Mouse (Mus musculus) right cerebral cortex, postnatal 36 days (tissue): ENCODE measurements at regions not wholly inside any gene's neighbourhood (a gene's known extent, or its start where the extent isn't known, plus 50 kb on each side); places are given as distances from the start of the nearest gene placed in this dataset.
"Not testable (repeated sequence)": the region's sequence is repeated elsewhere in the genome, so short reads cannot be mapped to it uniquely, and the experiment has no call there.

ENCODE experiments used
- DNase-seq, 2 experiments: peaks; one replicate each; pipeline ENCODE4 v3.0.0; 2022; ENCODE audit warnings: low spot score in 2 of 2, mixed read lengths in 1 of 2

DNA sequence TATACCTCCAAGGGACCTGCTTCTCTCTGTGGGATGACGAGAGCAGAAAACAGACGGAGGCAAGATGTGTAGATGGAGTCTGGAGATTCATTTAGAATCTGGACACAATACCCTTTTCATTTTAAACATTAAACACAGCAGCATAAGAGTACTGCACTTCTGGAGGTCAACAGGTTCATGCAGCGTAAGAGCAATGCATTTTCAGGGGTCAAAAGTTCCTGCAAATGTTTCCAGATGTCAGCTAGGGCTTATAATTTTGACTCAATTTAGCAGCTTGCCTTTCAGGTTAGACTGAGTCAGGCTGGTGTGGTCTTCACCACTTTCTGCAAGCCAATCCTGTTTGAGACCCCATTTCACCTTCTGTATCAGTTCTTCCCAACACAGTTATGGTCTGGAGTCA, 277.9 kb downstream of the Hace1 start:
- no peak for DNase-seq

DNA sequence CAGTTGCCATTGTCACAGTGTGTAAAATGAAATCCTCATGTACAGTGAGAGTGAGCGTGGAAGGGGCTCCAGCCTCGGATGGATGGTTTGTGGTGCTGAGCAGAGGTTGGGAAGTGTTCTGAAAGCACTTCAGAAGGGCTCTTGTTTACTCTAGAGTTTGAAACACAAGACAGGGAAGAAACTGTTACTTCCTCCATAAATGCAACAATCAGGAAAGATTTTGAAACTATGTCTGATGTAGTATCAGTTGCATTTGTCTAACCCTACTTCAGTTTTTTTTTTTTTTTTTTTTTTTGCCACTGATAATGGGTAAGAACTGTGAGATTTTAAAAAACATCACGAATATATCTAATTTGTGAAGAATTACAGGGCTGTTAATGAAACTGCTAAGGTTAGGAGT, 281.5 kb downstream of the Hace1 start:
- DNase-seq: no peak

DNA sequence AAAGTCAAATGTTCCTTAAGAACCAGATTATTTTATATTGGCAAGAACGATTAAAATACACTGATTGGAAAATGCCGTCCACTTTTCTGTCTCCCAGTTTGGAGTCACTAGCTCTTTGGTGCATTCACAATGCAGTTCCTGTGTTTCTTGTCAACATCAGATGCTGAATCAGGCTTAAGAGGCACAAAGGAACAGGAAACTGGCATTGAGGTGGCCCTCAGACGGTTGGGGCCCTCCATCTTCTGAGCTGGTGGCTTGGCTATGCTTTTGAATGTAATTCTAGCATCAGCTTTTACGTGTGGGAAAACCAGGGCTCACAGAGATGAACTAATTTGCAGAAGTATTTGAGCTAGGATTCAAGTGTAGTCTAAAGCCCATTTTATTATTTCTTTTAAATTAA, 282.3 kb downstream of the Hace1 start:
- DNase-seq: no peak

DNA sequence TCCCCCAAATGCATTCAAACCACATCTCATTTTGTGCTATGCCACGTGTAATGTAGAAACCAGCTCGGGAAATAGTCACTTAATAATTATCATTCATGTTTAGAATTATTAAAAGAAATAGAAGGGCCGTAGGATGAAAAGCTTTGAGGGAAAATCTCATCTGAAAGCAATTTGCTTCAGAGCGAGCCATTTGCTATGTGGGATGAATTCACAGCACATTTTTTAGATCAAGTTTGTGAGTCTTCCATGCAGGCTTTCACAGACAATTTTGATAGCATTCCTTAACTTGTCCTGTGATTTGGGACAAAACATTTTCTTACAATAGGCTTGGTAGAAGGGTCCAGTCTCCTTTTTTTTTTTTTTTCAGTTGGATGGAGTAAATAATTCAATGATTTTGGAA, 283.1 kb downstream of the Hace1 start:
- no peak for DNase-seq

DNA sequence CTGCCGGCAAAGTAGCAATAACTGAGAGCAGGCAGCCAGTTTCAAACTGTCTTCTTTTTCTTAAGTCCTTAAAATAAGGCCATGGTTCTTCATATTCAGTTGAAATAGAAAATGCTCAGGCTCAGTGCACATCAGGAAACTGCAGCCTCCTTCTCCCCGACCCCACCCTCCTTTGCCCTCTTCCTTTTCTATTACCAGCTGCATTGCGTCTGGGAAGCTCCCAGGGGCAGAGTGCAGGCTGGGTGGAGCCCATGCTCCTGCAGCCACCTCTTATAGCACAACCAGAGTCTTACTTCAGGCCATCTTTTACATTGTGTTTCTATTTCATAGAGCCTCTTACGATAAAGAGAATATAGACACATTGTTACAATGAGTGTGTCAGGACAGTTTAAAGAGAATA, 288.2 kb downstream of the Hace1 start:
- DNase-seq: no peak

DNA sequence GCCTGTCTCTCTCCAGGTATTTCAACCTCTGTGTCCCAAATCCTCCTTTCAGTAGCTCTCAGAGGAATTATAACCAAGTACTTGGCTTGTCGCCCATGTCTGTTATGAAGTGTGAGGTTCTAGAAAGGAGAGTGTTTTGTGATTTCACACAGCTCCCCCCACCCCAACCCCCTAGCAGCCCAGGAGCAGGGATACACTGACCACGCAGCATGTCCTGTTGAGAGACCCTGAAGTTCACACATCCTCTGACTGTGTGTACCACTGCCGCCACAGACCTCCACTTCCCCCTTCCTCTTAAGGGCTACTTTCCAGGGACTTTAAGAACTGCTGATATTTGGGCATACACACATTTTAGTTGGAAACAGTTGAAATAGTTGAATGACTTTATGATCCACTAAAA, 289.2 kb downstream of the Hace1 start:
- DNase-seq: no peak

DNA sequence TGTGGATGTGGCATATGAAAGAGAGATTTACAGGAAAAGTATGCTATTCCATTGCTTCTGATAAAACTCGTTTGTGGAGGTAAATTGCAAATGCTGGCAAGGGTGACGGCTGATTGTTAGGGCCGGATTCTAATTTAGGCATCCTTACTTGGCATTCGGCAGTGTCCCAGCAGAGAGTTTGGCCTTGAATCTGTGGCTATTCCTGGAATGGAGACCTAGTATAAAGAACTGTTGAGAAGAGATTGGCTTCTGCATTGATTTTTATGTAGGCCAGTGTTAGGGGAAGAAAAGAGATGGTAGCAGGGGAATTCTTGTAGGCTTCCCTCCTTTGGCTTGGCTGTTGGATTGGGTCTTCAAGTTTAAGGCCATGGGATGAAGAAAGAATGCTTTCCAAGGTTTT, 293.4 kb downstream of the Hace1 start:
- DNase-seq: no peak

DNA sequence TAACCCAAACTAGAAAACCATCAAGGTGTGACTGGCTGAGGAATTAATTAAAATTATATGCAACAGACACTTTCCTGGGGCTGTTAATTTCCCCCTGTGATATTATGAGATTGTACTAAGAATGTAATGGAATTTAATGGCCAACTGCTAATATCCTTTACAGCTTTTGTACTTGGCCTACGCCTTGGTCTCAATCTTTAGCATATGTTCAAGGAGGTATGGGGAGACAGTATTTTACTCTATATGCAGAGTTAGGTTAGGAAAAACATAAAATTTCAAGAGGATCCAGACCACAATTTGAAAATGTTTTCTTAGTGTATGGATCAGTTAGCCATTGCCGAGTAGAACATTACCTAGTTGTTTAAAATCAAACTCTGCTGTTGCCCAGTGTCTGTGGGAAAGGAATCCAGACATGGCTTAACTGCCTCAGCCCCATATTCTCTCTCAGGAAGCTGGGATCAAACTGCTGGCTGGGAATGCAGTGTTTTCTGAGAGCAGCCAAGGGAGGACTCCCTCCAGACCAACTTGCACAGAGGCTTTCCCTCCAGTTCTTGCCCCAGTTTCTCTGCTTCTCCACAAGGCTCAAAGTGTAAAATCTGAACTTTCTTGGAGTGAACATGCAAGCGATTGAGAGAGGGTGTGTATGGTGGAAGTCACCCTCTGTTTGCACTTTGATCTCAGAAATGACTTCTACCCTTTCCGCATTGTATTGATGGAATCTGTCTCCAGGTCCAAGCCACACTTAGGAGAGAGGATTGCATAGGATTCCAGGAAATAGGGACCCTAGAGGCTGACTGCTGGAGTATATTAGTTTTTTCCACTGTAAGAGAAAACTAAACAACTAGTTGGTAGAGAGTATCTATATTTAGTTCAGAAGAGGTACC, 294.6 kb downstream of the Hace1 start:
- no peak for DNase-seq

DNA sequence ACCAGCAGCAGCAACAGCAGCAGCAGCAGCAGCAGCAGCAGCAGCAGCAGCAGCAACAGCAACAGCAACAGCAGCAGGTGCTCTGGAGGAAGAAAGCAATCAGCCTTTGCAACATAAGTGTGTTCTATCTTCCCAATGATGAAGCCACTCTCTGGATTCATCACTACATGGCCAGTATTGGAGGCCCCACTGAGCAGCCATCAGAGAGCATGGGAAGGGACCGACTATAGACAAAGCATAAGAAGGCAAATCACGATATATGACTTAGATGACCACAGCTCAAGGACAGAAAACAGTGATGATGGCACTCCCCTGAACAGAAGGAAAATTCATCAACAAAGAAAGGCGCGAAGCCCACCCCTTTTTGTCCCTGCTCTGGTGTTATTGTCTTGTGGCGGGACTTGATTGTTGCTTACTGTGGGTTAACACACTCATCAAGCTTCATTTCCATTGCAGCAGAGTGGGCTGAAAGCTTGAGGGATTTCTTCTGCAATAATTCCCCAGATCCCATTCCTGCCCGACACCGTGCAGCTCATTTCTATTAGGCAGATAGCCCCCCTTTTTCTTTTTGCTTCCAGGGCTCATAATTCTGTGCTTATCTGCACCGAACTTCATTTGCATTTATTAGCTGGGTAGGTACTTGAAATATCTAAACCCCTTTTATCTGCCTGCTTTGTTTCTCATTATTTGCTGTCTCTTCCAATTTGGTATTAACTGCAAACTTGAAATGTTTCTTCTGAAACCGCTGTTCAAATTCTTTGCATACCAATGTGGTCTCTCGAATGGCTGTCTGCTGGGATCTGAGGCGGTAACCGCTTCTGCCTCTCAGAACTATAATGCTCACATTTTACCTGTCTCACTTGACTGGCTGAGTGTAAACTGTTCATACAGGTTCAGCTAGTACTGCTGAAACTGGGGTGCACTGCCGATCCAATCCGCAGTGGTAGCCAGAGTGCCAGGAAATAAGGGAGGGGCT, 296.5 kb downstream of the Hace1 start:
- DNase-seq: no peak

DNA sequence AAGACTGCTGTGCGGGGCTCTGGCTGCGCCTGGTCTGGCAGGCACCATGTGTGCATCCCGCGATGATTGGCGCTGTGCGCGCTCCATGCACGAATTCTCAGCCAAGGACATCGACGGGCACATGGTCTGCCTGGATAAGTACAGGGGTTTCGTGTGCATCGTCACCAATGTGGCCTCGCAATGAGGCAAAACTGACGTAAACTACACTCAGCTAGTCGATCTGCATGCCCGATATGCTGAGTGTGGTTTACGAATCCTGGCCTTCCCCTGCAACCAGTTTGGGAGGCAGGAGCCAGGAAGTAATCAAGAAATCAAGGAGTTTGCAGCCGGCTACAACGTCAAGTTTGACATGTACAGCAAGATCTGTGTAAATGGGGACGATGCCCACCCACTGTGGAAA, 297.7 kb downstream of the Hace1 start:
- DNase-seq: not testable (repeated sequence)

DNA sequence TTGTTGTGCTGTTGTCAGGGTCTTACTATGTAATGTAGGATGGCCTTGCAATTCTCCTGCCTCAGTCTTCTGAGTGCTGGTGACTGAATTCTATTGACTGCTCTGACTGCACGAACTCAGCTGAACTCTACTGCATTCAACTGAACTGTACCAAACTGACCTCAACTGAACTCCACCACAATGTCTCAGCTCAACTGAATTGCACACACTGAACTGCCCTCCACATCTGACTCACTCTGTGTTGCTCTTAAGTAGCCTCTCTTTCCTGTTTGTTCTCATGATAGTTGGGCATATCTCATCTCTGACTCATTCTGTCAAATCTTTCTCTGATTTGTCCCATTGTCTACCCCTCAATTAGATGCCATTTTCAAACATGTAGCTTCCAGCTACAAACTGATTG, 306.1 kb downstream of the Hace1 start:
- DNase-seq: no peak

DNA sequence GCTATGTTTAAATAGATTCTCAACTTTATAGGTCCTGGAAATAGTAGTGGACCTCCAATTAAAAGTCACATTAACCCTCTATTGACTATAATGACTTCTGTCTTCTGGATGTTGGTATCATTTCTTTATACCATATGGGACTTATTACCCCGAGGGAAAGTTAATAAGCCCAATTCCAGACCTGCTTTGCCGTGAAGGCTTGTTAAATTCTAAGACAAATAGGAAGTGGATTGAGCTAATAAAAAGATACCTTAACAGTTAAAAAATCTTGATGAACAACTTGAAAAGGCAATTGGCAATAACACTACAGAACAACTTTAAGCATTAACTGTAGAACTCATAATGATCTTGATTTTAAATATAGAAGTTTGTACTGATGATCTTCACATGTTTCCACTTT, 309.0 kb downstream of the Hace1 start:
- no peak for DNase-seq

DNA sequence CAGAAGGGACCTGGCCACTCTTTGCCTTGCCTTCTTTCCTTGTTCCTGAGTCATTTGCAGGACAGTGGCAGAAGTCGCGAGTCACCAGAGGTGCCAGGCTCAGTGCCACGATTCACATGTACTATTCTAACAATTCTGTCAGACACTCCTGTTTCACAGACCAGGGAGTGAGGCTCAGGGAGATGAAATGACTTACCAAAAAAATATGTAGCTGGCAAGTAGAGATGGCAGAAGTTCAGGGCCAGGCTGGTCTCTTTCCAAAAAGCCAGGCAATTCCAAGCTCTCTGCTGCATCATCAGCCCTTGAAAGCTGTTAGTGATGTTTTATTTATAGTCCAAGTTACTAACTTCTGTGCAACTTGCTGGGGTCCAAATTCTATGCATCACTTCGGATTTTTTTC, 311.2 kb downstream of the Hace1 start:
- peak in 1 of 2 experiments; percentile 5 for DNase-seq

DNA sequence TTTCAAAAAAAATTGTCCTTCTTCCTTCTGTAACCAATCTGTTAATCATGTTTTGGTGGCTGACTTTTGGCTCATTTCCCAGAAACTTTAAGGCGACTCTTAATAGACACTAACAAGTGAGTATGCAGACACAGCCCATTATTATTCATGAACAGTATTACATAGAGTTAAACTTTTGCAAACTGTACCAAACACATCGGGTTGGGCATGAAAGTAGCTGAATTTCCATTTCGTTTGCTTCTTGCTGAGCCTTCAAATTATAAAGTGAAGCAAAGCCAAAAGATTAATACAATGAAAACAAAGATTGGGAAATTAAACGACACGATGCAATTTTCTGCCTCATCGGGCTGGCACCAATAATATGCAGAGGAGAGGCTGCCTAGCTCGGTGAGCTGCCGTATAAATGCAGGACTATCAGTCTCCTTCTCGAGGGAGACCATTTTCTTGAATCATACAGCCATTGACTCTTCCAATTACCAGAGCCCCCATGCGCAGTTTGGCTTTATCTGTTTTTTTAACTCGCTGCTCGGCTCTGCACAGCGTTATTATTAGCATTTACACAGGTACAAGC, 311.8 kb downstream of the Hace1 start:
- DNase-seq: no peak

DNA sequence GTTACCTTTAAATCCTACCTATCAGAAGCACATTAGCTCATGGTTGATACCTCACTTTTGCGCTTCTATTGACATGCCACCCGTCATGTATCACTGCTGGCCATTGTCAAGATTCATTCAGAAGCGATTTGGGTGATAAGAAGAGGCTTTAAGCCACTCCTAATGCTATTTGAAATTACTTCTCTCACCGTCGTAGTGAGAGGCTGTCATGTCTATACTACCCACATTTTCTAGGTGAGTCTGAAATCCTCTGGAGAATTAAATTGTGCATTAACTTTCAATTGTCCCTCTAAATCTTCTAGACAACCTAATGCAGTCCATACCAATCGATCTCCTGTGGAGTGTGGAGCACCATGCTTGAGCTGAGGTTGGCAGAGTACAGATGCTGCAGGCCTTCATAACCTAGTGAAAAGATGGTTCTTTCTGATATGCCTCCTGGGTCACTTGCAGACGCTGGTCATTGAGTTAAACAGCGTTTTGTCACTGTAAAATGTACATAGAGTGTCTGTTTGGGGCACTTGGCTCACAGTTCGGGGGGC, 312.5 kb downstream of the Hace1 start:
- DNase-seq: no peak

DNA sequence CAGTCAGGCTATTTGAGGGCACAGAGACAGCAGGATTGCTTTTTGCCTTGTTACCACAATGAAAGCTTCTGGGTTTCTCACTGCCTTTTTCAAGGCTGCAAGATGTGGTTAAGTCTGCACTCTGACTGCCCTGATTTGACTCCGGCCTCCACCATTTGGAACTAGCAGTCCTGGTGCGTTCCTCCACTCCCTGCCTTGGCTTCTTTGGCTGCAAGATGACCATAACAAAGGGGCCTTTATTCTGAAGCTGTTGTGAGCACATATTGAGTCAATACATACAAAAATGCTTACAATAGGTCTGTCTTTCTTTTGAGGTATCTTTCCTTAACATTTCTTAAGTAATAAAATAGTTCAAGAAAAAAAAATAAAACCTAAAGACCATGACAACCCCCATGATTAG, 314.8 kb downstream of the Hace1 start:
- DNase-seq: no peak

DNA sequence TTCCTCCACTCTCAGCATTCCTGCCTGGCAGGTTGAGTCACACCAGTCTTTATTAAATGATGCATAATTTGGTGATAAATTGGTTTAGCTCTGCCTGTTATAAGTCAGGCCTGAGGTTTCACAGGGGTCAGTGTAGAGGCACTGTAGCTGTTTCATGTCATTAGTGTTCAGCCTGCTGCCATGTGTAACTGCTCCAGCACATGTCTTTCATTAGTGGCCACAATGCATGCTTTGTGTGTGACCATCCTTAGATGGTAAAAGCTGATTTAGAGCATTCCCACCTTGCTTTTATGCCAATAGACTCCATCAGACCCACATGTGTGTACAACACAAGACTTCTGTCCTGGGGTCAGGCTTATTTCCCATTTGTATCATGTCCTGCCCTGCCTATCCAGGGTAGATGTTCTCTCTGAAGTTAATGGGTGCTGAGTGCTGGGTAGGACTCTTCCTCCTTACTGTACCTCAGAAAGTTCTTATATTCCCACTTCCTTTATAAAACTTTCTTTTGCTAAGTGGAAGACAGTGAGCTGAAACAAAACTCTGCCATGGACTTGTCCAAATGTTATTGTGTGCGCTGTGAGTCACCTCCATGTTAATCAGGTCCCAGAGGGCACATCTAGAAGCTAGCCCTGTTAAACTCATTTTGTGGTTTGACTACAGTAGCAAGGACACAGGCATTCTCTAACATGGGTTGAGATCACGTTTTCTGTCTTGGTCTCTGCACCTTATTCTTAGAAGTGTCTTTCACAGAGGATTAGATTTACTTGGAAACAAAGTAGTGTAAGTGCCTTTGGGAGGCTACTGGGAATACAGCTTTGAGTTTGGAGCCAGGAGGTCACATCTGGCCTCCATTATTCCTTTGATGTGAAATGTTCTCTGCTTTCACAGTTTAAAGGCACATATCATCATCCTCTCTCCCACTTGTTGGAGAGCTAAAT, 316.5 kb downstream of the Hace1 start:
- DNase-seq: no peak

DNA sequence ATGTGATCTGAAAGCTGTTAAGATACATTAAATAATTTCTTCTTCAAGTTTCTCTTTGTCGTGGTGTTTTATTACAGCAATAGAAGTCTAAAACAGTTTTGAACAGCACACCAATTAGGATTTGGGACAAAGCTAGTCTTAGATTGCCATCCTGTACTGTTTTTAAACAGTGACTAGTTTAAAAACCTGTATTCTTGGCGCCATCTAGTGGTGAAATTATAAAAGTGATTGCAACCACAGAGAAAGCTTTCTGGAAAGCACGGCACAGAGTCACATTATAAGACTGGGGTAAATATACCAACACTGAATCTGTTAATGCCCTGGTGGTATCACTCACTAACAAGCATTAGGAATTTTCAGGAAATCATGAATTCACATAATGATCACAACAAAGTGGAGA, 339.3 kb downstream of the Hace1 start:
- no peak for DNase-seq

DNA sequence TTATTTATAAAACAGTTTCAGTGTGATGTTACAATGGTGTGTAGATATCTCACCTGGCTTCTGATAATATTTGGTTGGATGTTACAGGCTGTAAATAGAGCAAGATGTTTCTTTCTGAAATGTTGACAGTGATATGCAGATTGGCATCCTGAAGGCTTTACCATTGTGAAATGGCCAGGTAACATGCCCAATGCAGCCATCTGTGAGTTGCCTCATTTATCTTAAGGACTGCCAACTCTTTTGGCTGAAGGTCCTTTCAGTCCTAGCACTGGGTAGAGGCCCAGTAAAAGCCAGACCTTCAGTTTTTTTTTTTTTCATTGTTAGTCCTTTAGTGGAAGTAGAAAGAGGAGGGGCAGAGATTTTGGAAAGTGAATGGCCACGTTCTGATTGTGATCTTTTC, 348.1 kb downstream of the Hace1 start:
- no peak for DNase-seq

DNA sequence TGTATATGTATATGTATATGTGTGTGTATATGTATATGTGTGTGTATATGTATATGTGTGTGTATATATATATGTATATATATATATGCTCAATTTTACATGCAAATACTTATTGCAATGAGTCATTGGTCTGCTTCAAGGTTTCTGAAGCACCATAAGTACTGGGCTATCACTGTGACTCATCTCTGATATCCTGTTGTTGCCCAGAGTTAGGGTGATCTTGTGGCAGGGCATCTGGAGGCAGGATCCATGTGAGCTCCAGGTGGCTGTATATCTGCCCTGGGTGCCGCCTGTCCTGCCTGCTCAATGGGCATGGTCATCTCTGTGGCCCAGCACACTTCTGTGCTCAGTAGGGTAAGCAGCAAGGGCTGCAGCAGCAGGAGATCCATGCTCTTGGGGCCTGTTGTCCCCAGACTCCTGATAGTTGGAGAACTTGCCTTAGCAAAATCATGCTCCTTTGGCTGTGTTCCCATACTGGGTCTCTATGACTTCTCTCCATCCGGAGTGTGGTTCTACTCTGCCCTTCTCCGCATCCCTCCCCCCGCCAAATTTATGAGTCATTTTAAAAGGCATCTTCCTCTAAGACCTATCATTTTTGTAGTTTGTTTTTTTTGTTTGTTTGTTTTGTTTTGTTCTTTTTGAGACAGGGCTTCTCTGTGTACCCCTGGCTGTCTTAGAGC, 356.1 kb downstream of the Hace1 start:
- DNase-seq: no peak
